Mouse (Mus musculus): Measurements from ENCODE around the gene Tex45. TPM values are rescaled to one million over a fixed set of nuclear protein-coding genes. Genes with fewer than 3 reads are reported as not detected.

Tex45 gene
- 0.39 and 0.60 TPM in 2 replicates for polyA plus RNA-seq (2015; fragmentation: Nextera tagmentation; extraction: Ambion mirVana)

DNA sequence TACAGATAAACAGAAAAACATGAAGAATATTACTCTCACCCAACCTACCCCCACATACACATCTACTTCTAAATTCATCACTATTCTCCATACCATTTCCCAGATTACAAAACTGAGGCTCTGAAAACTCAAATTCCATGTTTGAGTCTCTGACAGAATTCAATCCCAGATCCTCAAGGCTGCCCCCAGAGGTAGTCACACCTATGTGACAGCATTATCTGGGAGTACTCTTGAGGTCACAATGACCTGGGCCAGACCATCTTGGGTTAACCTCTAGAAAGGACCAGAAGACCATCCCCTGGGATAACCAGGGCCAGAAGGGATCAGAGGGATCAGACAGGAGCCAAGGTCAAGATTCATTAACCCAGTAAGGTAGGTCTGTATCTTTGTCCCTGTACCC, at the start of gene Tex45:
Gene Tex45 (plus strand): TSS at position 301 of the 400 bp plus-strand sequence.
- Histone ChIP-seq H3K36me3 (ENCODE audit: control insufficient read depth, insufficient read depth, low read length) (no peaks in the 10 kb centered on the region), H3K4me3 (ENCODE audit: low read length) (no peak within 1 kb of the TSS), H3K4me1 (ENCODE audit: control insufficient read depth, insufficient read depth, low read depth, low read length) (peaks cover 4% of the 10 kb centered on the region; the same call in 1 of the 2 replicates), H3K27ac (ENCODE audit: low read depth, low read length) (no peak within 1 kb of the TSS), H3K27me3 (replicated peaks; ENCODE audit: control insufficient read depth, insufficient read depth, low read length) (no peaks in the 10 kb centered on the region), H3K9ac (ENCODE audit: low read depth, low read length) (no peak within 1 kb of the TSS), H3K9me3 (ENCODE audit: control insufficient read depth, low read length) (no peaks in the 10 kb centered on the region), H3K4me2 (ENCODE audit: low read length) (no peak within 1 kb of the TSS)
- ATAC-seq, result no peak

DNA sequence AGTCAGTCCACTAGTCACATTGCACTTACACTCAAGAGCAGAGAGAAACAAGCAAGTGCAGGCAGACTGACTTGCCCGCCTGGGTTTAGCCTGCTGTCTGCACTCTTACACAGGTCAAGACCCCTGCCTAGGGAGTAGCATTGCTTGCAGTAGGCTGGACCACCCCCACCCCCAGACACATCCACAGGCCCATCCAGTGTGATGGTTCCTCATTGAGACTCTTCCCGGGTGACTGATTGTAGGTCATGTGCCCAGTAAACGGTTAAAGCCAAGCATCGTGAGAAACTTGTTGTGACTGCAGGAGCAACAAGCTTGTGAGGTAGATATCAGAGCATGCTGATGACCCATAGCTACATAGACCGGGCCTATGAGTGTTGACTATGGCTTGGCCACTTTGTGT, 49.2 kb upstream of the Tex45 start:
- Histone ChIP-seq H3K27ac (ENCODE audit: low read depth, low read length) (no peak overlapping the region), H3K4me3 (ENCODE audit: low read length) (no peak overlapping the region), H3K4me2 (ENCODE audit: low read length) (no peak overlapping the region), H3K4me1 (ENCODE audit: control insufficient read depth, insufficient read depth, low read depth, low read length) (peaks cover 11% of the 10 kb centered on the region), H3K27me3 (replicated peaks; ENCODE audit: control insufficient read depth, insufficient read depth, low read length) (no peaks in the 10 kb centered on the region), H3K9me3 (ENCODE audit: control insufficient read depth, low read length) (no peaks in the 10 kb centered on the region), H3K9ac (ENCODE audit: low read depth, low read length) (no peak overlapping the region), H3K36me3 (ENCODE audit: control insufficient read depth, insufficient read depth, low read length) (no peaks in the 10 kb centered on the region)
- no peak for ATAC-seq
- 93% methylated on average over 5 of the region's 5 CpGs for WGBS

DNA sequence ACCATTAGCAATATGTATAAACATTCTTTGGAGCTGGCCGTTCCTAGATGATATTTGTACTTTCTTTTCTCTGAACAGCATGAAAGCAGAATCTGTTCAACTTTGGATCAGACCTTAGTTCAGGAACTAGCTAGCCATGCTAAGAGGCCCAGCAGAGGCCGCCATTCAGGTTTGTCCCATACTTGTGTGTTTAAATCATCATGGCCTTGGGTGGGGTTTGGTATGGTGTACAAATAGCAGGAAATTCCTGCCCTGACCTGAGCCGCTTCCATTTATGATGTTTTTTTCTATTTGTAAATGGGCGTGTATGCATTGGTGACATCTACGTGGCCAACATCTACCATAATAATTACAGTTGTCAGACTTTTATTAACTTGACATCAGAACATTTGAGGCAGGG, 45.4 kb upstream of the Tex45 start:
- H3K36me3 ChIP-seq (ENCODE audit: control insufficient read depth, insufficient read depth, low read length), result peaks cover 4% of the 10 kb centered on the region; the same call in 1 of the 2 replicates
- H3K27me3 ChIP-seq (replicated peaks; ENCODE audit: control insufficient read depth, insufficient read depth, low read length), result no peaks in the 10 kb centered on the region

DNA sequence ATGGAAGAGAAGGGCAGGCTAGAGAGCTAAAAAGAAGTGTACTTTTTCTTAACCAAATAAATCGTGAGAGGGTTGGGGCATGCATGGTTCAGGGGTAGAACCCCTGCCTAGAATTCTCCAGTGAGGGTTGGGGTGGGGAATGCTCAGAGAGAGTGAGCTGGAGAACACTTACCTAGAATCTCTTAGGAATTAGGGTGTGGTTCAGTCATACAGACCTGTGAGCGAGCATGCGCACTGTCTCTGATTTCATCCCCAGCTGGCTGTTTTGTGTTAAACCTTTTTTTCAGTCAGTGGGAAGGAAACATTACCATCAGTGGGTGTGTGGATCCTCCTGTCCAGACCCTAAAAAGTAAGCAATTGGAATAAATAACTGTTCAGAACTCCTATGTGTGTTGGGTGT, 44.5 kb upstream of the Tex45 start:
- H3K9ac ChIP-seq (ENCODE audit: low read depth, low read length), result no peak overlapping the region
- H3K4me1 ChIP-seq (ENCODE audit: control insufficient read depth, insufficient read depth, low read depth, low read length), result no peaks in the 10 kb centered on the region
- no peak for ATAC-seq
- WGBS, result 88% methylated on average over 3 of the region's 3 CpGs
- no peak overlapping the region for H3K4me3 ChIP-seq (ENCODE audit: low read length)
- H3K4me2 ChIP-seq (ENCODE audit: low read length), result no peak overlapping the region
- no peak overlapping the region for H3K27ac ChIP-seq (ENCODE audit: low read depth, low read length)
- H3K9me3 ChIP-seq (ENCODE audit: control insufficient read depth, low read length), result no peaks in the 10 kb centered on the region
- no peaks in the 10 kb centered on the region for H3K27me3 ChIP-seq (replicated peaks; ENCODE audit: control insufficient read depth, insufficient read depth, low read length)
- peaks cover 4% of the 10 kb centered on the region; the same call in 1 of the 2 replicates for H3K36me3 ChIP-seq (ENCODE audit: control insufficient read depth, insufficient read depth, low read length)

More for the DNA sequence above, 45.4 kb upstream of the Tex45 start:
- H3K4me2 ChIP-seq (ENCODE audit: low read length), result no peak overlapping the region
- H3K9me3 ChIP-seq (ENCODE audit: control insufficient read depth, low read length), result no peaks in the 10 kb centered on the region
- WGBS, result 95% methylated on average over 5 of the region's 5 CpGs
- ATAC-seq, result no peak
- H3K9ac ChIP-seq (ENCODE audit: low read depth, low read length), result no peak overlapping the region
- no peaks in the 10 kb centered on the region for H3K4me1 ChIP-seq (ENCODE audit: control insufficient read depth, insufficient read depth, low read depth, low read length)
- H3K27ac ChIP-seq (ENCODE audit: low read depth, low read length), result no peak overlapping the region
- no peak overlapping the region for H3K4me3 ChIP-seq (ENCODE audit: low read length)

DNA sequence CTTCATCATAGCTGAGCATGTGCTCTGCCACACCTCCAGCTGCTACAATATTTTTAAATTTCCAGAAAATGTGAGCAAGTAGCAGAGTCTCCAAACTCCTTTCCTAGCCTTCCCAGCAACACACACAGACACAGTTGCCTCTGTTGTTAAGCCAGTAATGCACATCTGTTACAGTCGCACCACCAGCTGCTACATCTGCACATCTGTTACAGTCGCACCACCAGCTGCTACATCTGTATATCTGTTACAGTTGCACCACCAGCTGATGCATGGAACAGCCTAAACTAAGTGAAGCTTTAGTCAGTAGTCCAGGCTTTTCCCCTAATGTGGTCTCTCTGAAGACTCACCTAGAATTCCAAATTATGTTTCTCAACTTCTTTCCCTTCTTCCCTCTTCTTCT, 42.2 kb upstream of the Tex45 start:
- peaks cover 7% of the 10 kb centered on the region; the same call in 1 of the 2 replicates for H3K36me3 ChIP-seq (ENCODE audit: control insufficient read depth, insufficient read depth, low read length)
- H3K4me2 ChIP-seq (ENCODE audit: low read length), result no peak overlapping the region
- H3K9me3 ChIP-seq (ENCODE audit: control insufficient read depth, low read length), result no peaks in the 10 kb centered on the region
- H3K9ac ChIP-seq (ENCODE audit: low read depth, low read length), result no peak overlapping the region
- H3K4me1 ChIP-seq (ENCODE audit: control insufficient read depth, insufficient read depth, low read depth, low read length), result no peaks in the 10 kb centered on the region
- H3K27ac ChIP-seq (ENCODE audit: low read depth, low read length), result no peak overlapping the region
- whole genome bisulfite sequencing, result 82% methylated on average over 2 of the region's 2 CpGs
- H3K27me3 ChIP-seq (replicated peaks; ENCODE audit: control insufficient read depth, insufficient read depth, low read length), result no peaks in the 10 kb centered on the region
- ATAC-seq, result no peak
- no peak overlapping the region for H3K4me3 ChIP-seq (ENCODE audit: low read length)

DNA sequence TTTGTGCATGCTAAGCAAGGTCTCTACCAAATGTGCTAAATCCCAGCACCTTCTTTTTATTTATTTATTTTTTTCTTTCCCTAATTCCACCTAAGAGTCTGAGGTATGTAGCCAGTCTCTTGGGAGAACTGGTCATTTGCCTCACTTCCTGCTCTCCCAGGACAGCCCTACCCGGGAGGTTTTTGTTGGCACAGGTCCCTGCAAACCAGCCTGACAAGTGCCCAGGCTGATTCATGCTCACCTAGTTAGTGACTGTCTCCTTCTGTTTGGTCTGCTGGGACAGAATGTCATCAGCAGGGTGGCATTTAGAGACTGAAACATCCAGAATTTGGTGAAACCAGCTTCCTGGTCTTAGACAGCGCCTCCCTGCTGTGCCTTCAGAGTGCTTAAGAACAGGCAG, 40.7 kb upstream of the Tex45 start:
- Histone ChIP-seq H3K27ac (ENCODE audit: low read depth, low read length) (no peak overlapping the region), H3K4me1 (ENCODE audit: control insufficient read depth, insufficient read depth, low read depth, low read length) (no peaks in the 10 kb centered on the region), H3K4me2 (ENCODE audit: low read length) (no peak overlapping the region), H3K9me3 (ENCODE audit: control insufficient read depth, low read length) (no peaks in the 10 kb centered on the region), H3K27me3 (replicated peaks; ENCODE audit: control insufficient read depth, insufficient read depth, low read length) (no peaks in the 10 kb centered on the region), H3K36me3 (ENCODE audit: control insufficient read depth, insufficient read depth, low read length) (peaks cover 8% of the 10 kb centered on the region; the same call in 1 of the 2 replicates), H3K4me3 (ENCODE audit: low read length) (no peak overlapping the region), H3K9ac (ENCODE audit: low read depth, low read length) (no peak overlapping the region)
- 75% methylated on average over 2 of the region's 2 CpGs for WGBS
- ATAC-seq, result no peak

DNA sequence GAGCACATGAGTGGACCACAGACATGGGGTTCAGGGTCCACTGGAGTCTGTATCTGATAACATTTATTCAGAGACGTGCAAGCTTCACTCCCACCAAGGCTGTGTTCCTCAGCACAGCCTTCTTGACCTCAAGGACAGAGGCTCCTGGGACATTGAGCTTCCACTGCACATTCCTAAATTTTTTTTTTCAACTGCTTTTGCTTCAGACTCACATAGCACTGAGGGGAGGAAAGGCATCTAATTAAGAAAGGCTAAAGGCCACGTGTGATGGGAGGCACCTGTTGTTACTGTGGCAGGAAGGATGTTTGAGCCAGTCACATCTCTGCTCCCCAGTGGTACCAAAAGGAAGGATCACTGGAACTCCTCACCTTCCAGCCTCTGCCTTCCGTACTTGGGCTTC, 39.5 kb upstream of the Tex45 start:
- Histone ChIP-seq H3K27me3 (replicated peaks; ENCODE audit: control insufficient read depth, insufficient read depth, low read length) (no peaks in the 10 kb centered on the region), H3K9me3 (ENCODE audit: control insufficient read depth, low read length) (no peaks in the 10 kb centered on the region), H3K4me3 (ENCODE audit: low read length) (no peak overlapping the region), H3K27ac (ENCODE audit: low read depth, low read length) (no peak overlapping the region), H3K4me1 (ENCODE audit: control insufficient read depth, insufficient read depth, low read depth, low read length) (no peaks in the 10 kb centered on the region), H3K4me2 (ENCODE audit: low read length) (no peak overlapping the region), H3K9ac (ENCODE audit: low read depth, low read length) (no peak overlapping the region), H3K36me3 (ENCODE audit: control insufficient read depth, insufficient read depth, low read length) (peaks cover 14% of the 10 kb centered on the region; the same call in 1 of the 2 replicates)
- ATAC-seq, result no peak
- whole genome bisulfite sequencing, result 95% methylated on average over 3 of the region's 3 CpGs

DNA sequence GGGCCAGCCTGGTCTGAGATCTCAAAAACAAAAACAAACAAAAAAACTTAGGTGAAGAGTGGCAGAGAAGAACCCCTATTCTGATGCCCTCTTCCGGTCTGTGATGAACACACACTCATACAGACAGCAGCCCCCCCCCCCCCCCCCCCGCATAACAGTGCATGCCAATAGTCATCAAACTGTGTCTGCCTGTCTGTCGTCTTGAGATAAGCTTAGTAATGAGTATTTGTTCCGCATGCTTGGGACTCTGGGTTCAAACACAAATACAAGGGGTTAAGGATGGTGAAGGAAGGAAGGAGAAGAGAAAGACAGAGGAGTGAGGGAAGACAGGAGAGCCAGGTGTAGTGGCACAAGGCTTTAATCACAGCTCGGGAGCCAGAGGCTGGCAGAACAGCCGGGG, 34.2 kb upstream of the Tex45 start:
- 86% methylated on average over 5 of the region's 6 CpGs for WGBS
- peaks cover 42% of the 10 kb centered on the region for H3K36me3 ChIP-seq (ENCODE audit: control insufficient read depth, insufficient read depth, low read length)
- no peak overlapping the region for H3K4me2 ChIP-seq (ENCODE audit: low read length)
- no peaks in the 10 kb centered on the region for H3K9me3 ChIP-seq (ENCODE audit: control insufficient read depth, low read length)
- H3K9ac ChIP-seq (ENCODE audit: low read depth, low read length), result no peak overlapping the region
- no peak for ATAC-seq
- no peak overlapping the region for H3K27ac ChIP-seq (ENCODE audit: low read depth, low read length)
- H3K4me3 ChIP-seq (ENCODE audit: low read length), result no peak overlapping the region
- H3K27me3 ChIP-seq (replicated peaks; ENCODE audit: control insufficient read depth, insufficient read depth, low read length), result no peaks in the 10 kb centered on the region
- no peaks in the 10 kb centered on the region for H3K4me1 ChIP-seq (ENCODE audit: control insufficient read depth, insufficient read depth, low read depth, low read length)

DNA sequence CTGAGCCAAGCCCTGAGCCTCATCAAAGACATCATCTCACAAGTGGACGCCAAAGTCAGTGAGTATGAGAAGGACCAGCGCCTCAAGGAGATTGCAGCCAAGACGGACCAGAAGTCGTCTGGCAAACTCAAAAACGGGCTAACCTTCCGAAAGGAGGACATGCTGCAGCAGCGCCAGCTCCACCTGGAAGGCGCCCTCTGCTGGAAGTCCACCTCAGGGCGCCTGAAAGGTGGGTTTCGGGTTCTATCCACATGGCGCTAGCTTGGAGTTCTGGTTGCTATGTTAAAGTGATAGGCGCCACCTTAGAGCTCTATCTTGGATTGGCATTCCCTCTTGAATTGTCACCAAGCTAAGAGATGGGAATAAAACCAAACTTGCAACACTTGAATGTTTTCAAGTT, 31.2 kb upstream of the Tex45 start:
- Histone ChIP-seq H3K36me3 (ENCODE audit: control insufficient read depth, insufficient read depth, low read length) (peaks cover 43% of the 10 kb centered on the region), H3K9me3 (ENCODE audit: control insufficient read depth, low read length) (no peaks in the 10 kb centered on the region), H3K4me2 (ENCODE audit: low read length) (no peak overlapping the region), H3K27me3 (replicated peaks; ENCODE audit: control insufficient read depth, insufficient read depth, low read length) (no peaks in the 10 kb centered on the region), H3K4me3 (ENCODE audit: low read length) (no peak overlapping the region), H3K27ac (ENCODE audit: low read depth, low read length) (no peak overlapping the region), H3K4me1 (ENCODE audit: control insufficient read depth, insufficient read depth, low read depth, low read length) (no peaks in the 10 kb centered on the region), H3K9ac (ENCODE audit: low read depth, low read length) (no peak overlapping the region)
- ATAC-seq, result no peak
- 80% methylated on average over 12 of the region's 12 CpGs for WGBS

DNA sequence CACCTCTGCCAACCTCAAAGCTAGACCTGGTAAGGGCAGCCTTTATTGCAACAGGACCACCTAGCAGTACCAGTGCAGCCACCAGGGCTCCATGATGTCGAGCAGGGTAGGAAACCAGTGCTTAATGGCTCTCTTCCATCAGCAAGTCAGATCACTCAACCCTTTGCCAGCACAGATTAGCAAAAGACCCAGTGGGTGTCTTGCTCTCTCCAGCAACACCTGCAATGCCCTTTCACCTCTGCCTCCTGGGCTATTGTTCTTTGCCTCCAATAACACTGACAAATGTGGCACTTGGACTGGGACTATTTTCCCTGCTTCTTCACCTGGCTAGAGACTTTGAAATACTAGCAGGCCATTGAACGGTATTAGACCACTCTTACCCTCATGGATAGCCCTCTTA, 21.4 kb upstream of the Tex45 start:
- WGBS, result 94% methylated on average over 2 of the region's 2 CpGs
- no peak for ATAC-seq
- Histone ChIP-seq H3K9me3 (ENCODE audit: control insufficient read depth, low read length) (no peaks in the 10 kb centered on the region), H3K4me2 (ENCODE audit: low read length) (no peak overlapping the region), H3K4me1 (ENCODE audit: control insufficient read depth, insufficient read depth, low read depth, low read length) (no peaks in the 10 kb centered on the region), H3K4me3 (ENCODE audit: low read length) (no peak overlapping the region), H3K27ac (ENCODE audit: low read depth, low read length) (no peak overlapping the region), H3K36me3 (ENCODE audit: control insufficient read depth, insufficient read depth, low read length) (peaks cover 39% of the 10 kb centered on the region), H3K9ac (ENCODE audit: low read depth, low read length) (no peak overlapping the region), H3K27me3 (replicated peaks; ENCODE audit: control insufficient read depth, insufficient read depth, low read length) (no peaks in the 10 kb centered on the region)
